Mouse (Mus musculus) heart, embryonic 11.5 days (tissue): ENCODE results near the gene Myl4. TPM values are rescaled to one million over a fixed set of nuclear protein-coding genes. Genes with fewer than 3 reads are reported as not detected.
A peak's percentile ranks its signal among the peaks of the same experiment; 100 is the strongest.
"Not testable (repeated sequence)": the region's sequence is repeated elsewhere in the genome, so short reads cannot be mapped to it uniquely, and the experiment has no call there.

Source experiments
- ATAC-seq: fragments of 200-750 bp; cut with Nextera tagmentation; replicated peaks from 2 replicates; pipeline ENCODE4 v1.8.0; 2017; ENCODE audit warnings: moderate library complexity; ENCODE audit not compliant: insufficient number of reproducible peaks, low FRiP score, low TSS enrichment
- H3K27ac ChIP-seq: fragments of 300-500 bp; sonication (generic); 2 replicates; pipeline ENCODE4 v1.5.1; 2014; ENCODE audit warnings: mild to moderate bottlenecking, low read depth, low read length
- H3K27me3 ChIP-seq: fragments of 300-500 bp; sonication (generic); 2 replicates; pipeline ENCODE4 v1.6.1; 2014; ENCODE audit warnings: mild to moderate bottlenecking, low read length, mixed read lengths; ENCODE audit not compliant: control insufficient read depth, insufficient read depth
- H3K36me3 ChIP-seq: fragments of 300-500 bp; sonication (generic); 2 replicates; pipeline ENCODE4 v1.6.1; 2014; ENCODE audit warnings: mild to moderate bottlenecking, low read length, moderate library complexity, mixed read lengths; ENCODE audit not compliant: control insufficient read depth, insufficient read depth
- H3K4me1 ChIP-seq: fragments of 300-500 bp; sonication (generic); 2 replicates; pipeline ENCODE4 v1.6.1; 2014; ENCODE audit warnings: low read length; ENCODE audit not compliant: control insufficient read depth, insufficient read depth
- H3K4me2 ChIP-seq: fragments of 300-500 bp; sonication (generic); 2 replicates; pipeline ENCODE4 v1.6.1; 2014; ENCODE audit warnings: mild to moderate bottlenecking, moderate library complexity
- H3K4me3 ChIP-seq: fragments of 300-500 bp; sonication (generic); 2 replicates; pipeline ENCODE4 v1.5.1; 2014; ENCODE audit warnings: low read depth, low read length
- H3K9ac ChIP-seq: fragments of 300-500 bp; sonication (generic); 2 replicates; pipeline ENCODE4 v1.6.1; 2014; ENCODE audit warnings: mild to moderate bottlenecking, low read depth, low read length, moderate library complexity
- H3K9me3 ChIP-seq: fragments of 300-500 bp; sonication (generic); replicated peaks from 2 replicates; pipeline ENCODE4 v1.6.1; 2016; ENCODE audit warnings: low read length; ENCODE audit not compliant: control insufficient read depth
- WGBS: fragments of 180-500 bp; shearing (Covaris S2); extraction: QIAGEN DNeasy Blood & Tissue Kit; methylation state at CpG from one replicate; pipeline ENCODE4 v1.1.7; 2014; ENCODE audit not compliant: insufficient replicate concordance; 5-methylcytosine and 5-hydroxymethylcytosine counted together
- polyA plus RNA-seq: library from polyadenylated mRNA; unstranded; fragments of >200 nt; fragmentation: Nextera tagmentation; extraction: Ambion mirVana; gene quantifications from 2 replicates; pipeline ENCODE4 v1.2.1, GENCODE M21; 2014

The Myl4 gene
- polyA plus RNA-seq, 1 experiment from 2014 or later, result 3,018 TPM

GRCm38 (mm10) chr11:104566097-104566496, 15.6 kb downstream of the Myl4 start:
- Histone ChIP-seq H3K4me1 (peaks cover 13% of the 10 kb centered on the region), H3K9me3 (no peaks in the 10 kb centered on the region; the same call in 1 of the 2 replicates), H3K4me2 (no peak overlapping the region), H3K36me3 (no peaks in the 10 kb centered on the region), H3K27ac (no peak overlapping the region), H3K9ac (no peak overlapping the region), H3K4me3 (no peak overlapping the region), H3K27me3 (no peaks in the 10 kb centered on the region)
- no peak for ATAC-seq
- WGBS, result 68% methylated on average over 6 of the region's 6 CpGs

- H3K27me3 ChIP-seq, result no peaks in the 10 kb centered on the region
- H3K27ac ChIP-seq, result no peak overlapping the region
- H3K4me1 ChIP-seq, result peaks cover 13% of the 10 kb centered on the region
- H3K4me2 ChIP-seq, result no peak overlapping the region
- no peaks in the 10 kb centered on the region; the same call in 1 of the 2 replicates for H3K9me3 ChIP-seq
- 74% methylated on average over 2 of the region's 2 CpGs for WGBS
- no peak overlapping the region for H3K9ac ChIP-seq
- H3K4me3 ChIP-seq, result no peak overlapping the region
- ATAC-seq, result no peak
- H3K36me3 ChIP-seq, result no peaks in the 10 kb centered on the region
Observed at GRCm38 (mm10) chr11:104566796-104567195, 16.3 kb downstream of the Myl4 start.

- H3K27ac ChIP-seq, result no peak overlapping the region
- no peak for ATAC-seq
- no peak overlapping the region for H3K9ac ChIP-seq
- H3K4me3 ChIP-seq, result no peak overlapping the region
- no peaks in the 10 kb centered on the region for H3K27me3 ChIP-seq
- WGBS, result 63% methylated on average over 9 of the region's 9 CpGs
- no peaks in the 10 kb centered on the region for H3K36me3 ChIP-seq
- peaks cover 13% of the 10 kb centered on the region for H3K4me1 ChIP-seq
- no peaks in the 10 kb centered on the region; the same call in 1 of the 2 replicates for H3K9me3 ChIP-seq
- H3K4me2 ChIP-seq, result no peak overlapping the region
Observed at GRCm38 (mm10) chr11:104567736-104568135, 17.3 kb downstream of the Myl4 start.

GRCm38 (mm10) chr11:104568326-104568725, 17.9 kb downstream of the Myl4 start:
- Histone ChIP-seq H3K9ac (no peak overlapping the region), H3K27ac (no peak overlapping the region), H3K27me3 (no peaks in the 10 kb centered on the region), H3K36me3 (no peaks in the 10 kb centered on the region), H3K9me3 (no peaks in the 10 kb centered on the region; the same call in none of the 2 replicates), H3K4me2 (no peak overlapping the region), H3K4me1 (peaks cover 11% of the 10 kb centered on the region), H3K4me3 (no peak overlapping the region)
- WGBS, result 96% methylated on average over 4 of the region's 4 CpGs
- ATAC-seq, result no peak

GRCm38 (mm10) chr11:104570515-104570914, 20.1 kb downstream of the Myl4 start:
- not testable (repeated sequence) for H3K27ac ChIP-seq, H3K4me3 ChIP-seq, H3K9ac ChIP-seq, H3K9me3 ChIP-seq, H3K4me1 ChIP-seq, H3K4me2 ChIP-seq, H3K36me3 ChIP-seq, ATAC-seq, H3K27me3 ChIP-seq
- WGBS, result 78% methylated on average over 8 of the region's 8 CpGs

- not testable (repeated sequence) for H3K4me1 ChIP-seq, H3K27me3 ChIP-seq, H3K9me3 ChIP-seq, ATAC-seq, H3K36me3 ChIP-seq, H3K27ac ChIP-seq
- Histone ChIP-seq H3K4me2 (peak overlapping the region; percentile 74), H3K9ac (peak overlapping the region; percentile 59), H3K4me3 (peak overlapping the region; percentile 37)
- 3% methylated on average over 28 of the region's 28 CpGs for WGBS
Observed at GRCm38 (mm10) chr11:104571373-104571772, 20.9 kb downstream of the Myl4 start.

GRCm38 (mm10) chr11:104572091-104572490, 21.6 kb downstream of the Myl4 start:
- WGBS, result 39% methylated on average over 7 of the region's 7 CpGs

GRCm38 (mm10) chr11:104572566-104572965, 22.1 kb downstream of the Myl4 start:
- Histone ChIP-seq H3K9me3 (no peaks in the 10 kb centered on the region; the same call in none of the 2 replicates), H3K4me3 (no peak overlapping the region), H3K4me2 (no peak overlapping the region), H3K36me3 (no peaks in the 10 kb centered on the region), H3K27ac (no peak overlapping the region), H3K9ac (no peak overlapping the region), H3K4me1 (peaks cover 5% of the 10 kb centered on the region; the same call in 1 of the 2 replicates), H3K27me3 (no peaks in the 10 kb centered on the region)
- 62% methylated on average over 2 of the region's 2 CpGs for WGBS
- no peak for ATAC-seq

More at GRCm38 (mm10) chr11:104572091-104572490, 21.6 kb downstream of the Myl4 start:
- no peak for ATAC-seq
- no peak overlapping the region for H3K27ac ChIP-seq
- H3K4me3 ChIP-seq, result no peak overlapping the region
- no peak overlapping the region for H3K9ac ChIP-seq
- no peak overlapping the region for H3K4me2 ChIP-seq
- no peaks in the 10 kb centered on the region; the same call in none of the 2 replicates for H3K9me3 ChIP-seq
- H3K4me1 ChIP-seq, result peaks cover 6% of the 10 kb centered on the region; the same call in 1 of the 2 replicates
- no peaks in the 10 kb centered on the region for H3K27me3 ChIP-seq
- no peaks in the 10 kb centered on the region for H3K36me3 ChIP-seq
